Mouse (Mus musculus) limb, embryonic 14.5 days (tissue): ENCODE results near the gene Rrbp1. TPM values are rescaled to one million over a fixed set of nuclear protein-coding genes. Genes with fewer than 3 reads are reported as not detected.

Experiments
- ATAC-seq: fragments of 200-750 bp; cut with Nextera tagmentation; 2 replicates; pipeline ENCODE4 v1.8.0; 2017; ENCODE audit warnings: low read depth, moderate number of reproducible peaks, moderate TSS enrichment; ENCODE audit not compliant: low FRiP score
- DNase-seq: peaks from one replicate; pipeline ENCODE4 v3.0.0-alpha.2; 2015; ENCODE audit warnings: low spot score
- H3K27ac ChIP-seq: fragments of 300-500 bp; sonication (generic); replicated peaks from 2 replicates; pipeline ENCODE4 v1.5.1; 2014; ENCODE audit warnings: low read depth, mild to moderate bottlenecking, low read length, moderate library complexity, mixed read lengths
- H3K27me3 ChIP-seq: fragments of 300-500 bp; sonication (generic); 2 replicates; pipeline ENCODE4 v1.6.1; 2014; ENCODE audit warnings: low read length, mixed read lengths; ENCODE audit not compliant: control insufficient read depth, insufficient read depth
- H3K36me3 ChIP-seq: fragments of 300-500 bp; sonication (generic); 2 replicates; pipeline ENCODE4 v1.6.1; 2014; ENCODE audit warnings: mild to moderate bottlenecking, low read length, moderate library complexity, mixed read lengths; ENCODE audit not compliant: control insufficient read depth, insufficient read depth
- H3K4me1 ChIP-seq: fragments of 300-500 bp; sonication (generic); 2 replicates; pipeline ENCODE4 v1.6.1; 2014; ENCODE audit warnings: antibody characterized with exemption, low read length, mixed read lengths; ENCODE audit not compliant: control insufficient read depth, insufficient read depth
- H3K4me2 ChIP-seq: fragments of 300-500 bp; sonication (generic); replicated peaks from 2 replicates; pipeline ENCODE4 v1.6.1; 2014; ENCODE audit warnings: low read depth, mild to moderate bottlenecking, low read length, moderate library complexity; ENCODE audit not compliant: severe bottlenecking
- H3K4me3 ChIP-seq: fragments of 300-500 bp; sonication (generic); replicated peaks from 2 replicates; pipeline ENCODE4 v1.5.1; 2014; ENCODE audit warnings: low read length
- H3K9ac ChIP-seq: fragments of 300-500 bp; sonication (generic); 2 replicates; pipeline ENCODE4 v1.6.1; 2014; ENCODE audit warnings: mild to moderate bottlenecking, low read depth, low read length, moderate library complexity; ENCODE audit not compliant: severe bottlenecking
- H3K9me3 ChIP-seq: fragments of 300-500 bp; sonication (generic); 2 replicates; pipeline ENCODE4 v1.6.1; 2016; ENCODE audit warnings: low read length; ENCODE audit not compliant: control insufficient read depth
- POLR2A ChIP-seq: fragments of 200-500 bp; IDR thresholded peaks from 2 replicates; pipeline ENCODE4 v1.8.0; 2012; ENCODE audit warnings: inconsistent platforms, mild to moderate bottlenecking, moderate library complexity, borderline replicate concordance; ENCODE audit not compliant: insufficient read depth, insufficient read length; ENCODE audit errors: extremely low read depth
- WGBS: fragments of 180-500 bp; shearing (Covaris S2); extraction: QIAGEN DNeasy Blood & Tissue Kit; methylation state at CpG from one replicate; pipeline ENCODE4 v1.1.7; 2014; 5-methylcytosine and 5-hydroxymethylcytosine counted together
- polyA plus RNA-seq, 2 experiments: library from polyadenylated mRNA; depleted of rRNA in 1 of 2; stranded (reverse) in 1 of 2; unstranded in 1 of 2; fragments of >200 nt; fragmentation: Nextera tagmentation in 1 of 2; extraction: Ambion mirVana in 1 of 2; gene quantifications; 2 replicates each; pipeline versions ENCODE4 v1.2.1 to v1.2.3; 2012 to 2014

Gene Rrbp1
- polyA plus RNA-seq, 2 experiments, result 200 to 325 TPM

DNA sequence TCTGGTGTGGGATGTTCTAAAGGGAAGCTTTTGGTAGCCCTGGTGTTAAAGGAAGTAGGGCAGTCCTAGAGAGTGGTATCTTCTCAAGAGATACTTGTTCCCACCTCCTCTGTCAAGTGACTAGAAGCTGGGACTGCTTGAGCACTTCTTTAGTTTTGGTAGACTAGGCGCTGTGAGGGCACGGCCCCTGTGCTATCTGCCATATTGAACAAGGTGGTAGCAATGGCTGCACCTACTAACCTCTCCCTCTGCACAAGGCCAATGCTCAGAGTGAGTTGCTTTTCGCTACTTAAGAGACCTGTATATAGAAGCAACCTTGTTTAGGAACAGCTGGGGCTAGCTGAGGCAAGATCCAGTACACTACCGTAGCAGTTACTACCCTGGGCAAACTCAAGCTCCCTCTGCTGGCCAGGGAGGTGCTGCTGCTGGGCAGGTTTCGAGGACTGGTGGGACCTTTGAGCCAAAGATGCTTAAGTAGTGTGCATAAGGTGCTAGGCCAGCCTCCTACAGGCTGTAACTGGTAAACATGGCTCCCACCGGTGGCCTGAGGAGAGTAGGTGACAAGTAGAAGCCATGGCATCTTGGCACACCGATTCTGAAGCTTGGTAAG is 65.5 kb downstream of the Rrbp1 start:
- H3K9ac ChIP-seq, result no peak overlapping the region
- H3K27ac ChIP-seq, result no peak overlapping the region
- H3K27me3 ChIP-seq, result no peaks in the 10 kb centered on the region
- no peak overlapping the region for H3K4me3 ChIP-seq
- no peaks in the 10 kb centered on the region for H3K4me1 ChIP-seq
- H3K9me3 ChIP-seq, result no peaks in the 10 kb centered on the region
- ATAC-seq, result no peak
- peaks cover 84% of the 10 kb centered on the region for H3K36me3 ChIP-seq
- no peak for DNase-seq
- 90% methylated on average over 7 of the region's 7 CpGs for WGBS
- TF ChIP-seq POLR2A, result no peak
- no peak overlapping the region for H3K4me2 ChIP-seq

DNA sequence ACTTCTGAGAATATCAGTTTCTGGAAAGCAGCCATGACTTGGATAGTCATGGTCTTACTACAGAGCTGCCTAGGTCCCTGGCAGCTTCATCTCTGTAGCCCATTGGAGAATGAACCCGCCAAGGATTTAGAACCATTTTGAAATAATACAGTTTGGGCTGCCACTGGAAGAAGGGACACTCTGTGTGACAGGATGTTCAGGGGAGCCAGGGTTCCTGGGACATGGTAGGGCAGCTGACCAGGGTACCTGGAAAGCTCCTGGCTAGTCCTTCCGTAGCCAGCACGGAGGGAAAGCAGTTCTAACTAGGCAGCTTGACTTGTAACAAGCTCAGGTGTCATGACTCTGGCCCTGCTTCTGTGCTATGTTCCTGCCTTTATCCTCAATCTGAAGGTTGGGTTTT is 66.3 kb downstream of the Rrbp1 start:
- no peaks in the 10 kb centered on the region for H3K9me3 ChIP-seq
- H3K4me3 ChIP-seq, result no peak overlapping the region
- H3K4me1 ChIP-seq, result no peaks in the 10 kb centered on the region
- 98% methylated on average over 3 of the region's 3 CpGs for WGBS
- no peak for TF ChIP-seq POLR2A
- no peaks in the 10 kb centered on the region for H3K27me3 ChIP-seq
- ATAC-seq (no peak), DNase-seq (no peak)
- H3K36me3 ChIP-seq, result peaks cover 83% of the 10 kb centered on the region
- H3K27ac ChIP-seq, result no peak overlapping the region
- H3K4me2 ChIP-seq, result no peak overlapping the region
- no peak overlapping the region for H3K9ac ChIP-seq

- H3K36me3 ChIP-seq, result peaks cover 52% of the 10 kb centered on the region
- ATAC-seq, result no peak
- no peak for DNase-seq
Observed at GRCm38 (mm10) chr2:143940406-143940805, 70.7 kb downstream of the Rrbp1 start.

DNA sequence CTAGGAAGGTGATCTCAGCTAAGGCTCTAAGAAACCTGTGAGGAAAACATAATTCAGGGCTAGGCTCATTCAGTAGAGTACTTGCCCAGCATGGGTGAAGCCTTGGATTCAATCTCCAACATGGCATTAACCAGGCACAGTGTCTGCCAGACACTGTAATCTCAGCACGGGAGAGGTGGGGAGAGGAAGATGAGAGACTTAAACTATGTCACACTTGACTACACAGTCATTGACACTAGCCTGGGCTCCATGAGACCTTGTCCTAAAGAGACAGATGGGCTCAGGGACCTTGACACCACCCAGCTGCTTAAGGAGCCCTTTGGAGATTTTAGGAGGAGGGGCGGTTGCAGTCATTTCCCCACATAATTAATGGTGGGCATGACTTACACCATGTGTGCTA is 73.2 kb downstream of the Rrbp1 start:
- no peak for TF ChIP-seq POLR2A
- Histone ChIP-seq H3K4me2 (no peak overlapping the region), H3K4me1 (no peaks in the 10 kb centered on the region; the same call in 1 of the 2 replicates), H3K9me3 (no peaks in the 10 kb centered on the region), H3K9ac (no peak overlapping the region), H3K4me3 (no peak overlapping the region), H3K27me3 (no peaks in the 10 kb centered on the region), H3K36me3 (peaks cover 30% of the 10 kb centered on the region), H3K27ac (no peak overlapping the region)
- ATAC-seq, result no peak
- no peak for DNase-seq
- WGBS, result 76% methylated on average over 2 of the region's 2 CpGs

More at GRCm38 (mm10) chr2:143940406-143940805, 70.7 kb downstream of the Rrbp1 start:
- Histone ChIP-seq H3K27me3 (no peaks in the 10 kb centered on the region), H3K4me1 (no peaks in the 10 kb centered on the region; the same call in 1 of the 2 replicates), H3K4me3 (no peak overlapping the region), H3K9me3 (no peaks in the 10 kb centered on the region), H3K4me2 (no peak overlapping the region), H3K27ac (no peak overlapping the region), H3K9ac (no peak overlapping the region)
- 86% methylated on average over 5 of the region's 5 CpGs for WGBS
- no peak for TF ChIP-seq POLR2A

DNA sequence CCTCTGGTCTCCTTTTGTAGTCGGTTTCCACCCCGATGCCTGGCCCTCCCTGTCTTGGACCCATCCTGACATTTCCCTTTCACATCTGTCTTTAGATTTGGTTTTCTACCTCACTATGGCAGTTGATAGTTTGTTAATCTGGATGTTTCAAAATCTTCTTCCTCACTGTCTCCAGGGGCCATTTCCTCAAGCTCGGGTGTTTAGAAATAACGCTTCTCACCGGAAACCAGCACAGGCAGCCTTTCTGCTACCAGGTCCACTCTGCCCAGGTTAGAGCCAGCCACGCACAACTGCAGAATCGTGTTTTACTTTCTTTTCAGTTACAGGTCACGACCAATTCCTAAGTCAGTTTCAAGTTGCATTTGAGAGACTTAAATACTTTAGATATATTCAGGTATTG is 76.6 kb downstream of the Rrbp1 start:
- TF ChIP-seq POLR2A, result no peak
- DNase-seq, result no peak
- Histone ChIP-seq H3K4me1 (no peaks in the 10 kb centered on the region; the same call in 1 of the 2 replicates), H3K4me2 (no peak overlapping the region), H3K9ac (no peak overlapping the region), H3K4me3 (no peak overlapping the region), H3K36me3 (peaks cover 9% of the 10 kb centered on the region), H3K27ac (no peak overlapping the region), H3K27me3 (no peaks in the 10 kb centered on the region), H3K9me3 (no peaks in the 10 kb centered on the region)
- no peak for ATAC-seq
- WGBS, result 89% methylated on average over 8 of the region's 8 CpGs

GRCm38 (mm10) chr2:143933516-143933915 is 77.5 kb downstream of the Rrbp1 start:
- no peak for DNase-seq
- ATAC-seq, result no peak
- Histone ChIP-seq H3K4me3 (no peak overlapping the region), H3K36me3 (0 out of 2 replicates have a peak, but pooled peaks cover 2% of the 10 kb centered on the region), H3K9me3 (no peaks in the 10 kb centered on the region), H3K27ac (no peak overlapping the region), H3K4me1 (no peaks in the 10 kb centered on the region; the same call in 1 of the 2 replicates), H3K4me2 (no peak overlapping the region), H3K9ac (no peak overlapping the region), H3K27me3 (no peaks in the 10 kb centered on the region)
- TF ChIP-seq POLR2A, result no peak
- WGBS, result 86% methylated on average over 5 of the region's 5 CpGs
